Mouse (Mus musculus) embryonic facial prominence, embryonic 11.5 days (tissue): ENCODE measurements around the gene Cyp8b1. TPM values are rescaled to one million over a fixed set of nuclear protein-coding genes. Genes with fewer than 3 reads are reported as not detected.

Source experiments
- ATAC-seq: fragments of 200-750 bp; cut with Nextera tagmentation; replicated peaks from 2 replicates; pipeline ENCODE4 v1.8.0; 2017; ENCODE audit warnings: low read depth; ENCODE audit not compliant: insufficient number of reproducible peaks, low FRiP score, low TSS enrichment
- DNase-seq: peaks from one replicate; pipeline ENCODE4 v3.0.0-alpha.2; 2015; ENCODE audit warnings: low spot score
- H3K27ac ChIP-seq: fragments of 300-500 bp; sonication (generic); replicated peaks from 2 replicates; pipeline ENCODE4 v1.5.1; 2014; ENCODE audit warnings: mild to moderate bottlenecking, low read depth, low read length, control low read depth
- H3K27me3 ChIP-seq: fragments of 300-500 bp; sonication (generic); 2 replicates; pipeline ENCODE4 v1.6.1; 2014; ENCODE audit warnings: mild to moderate bottlenecking, low read length, moderate library complexity, mixed read lengths; ENCODE audit not compliant: control insufficient read depth, insufficient read depth
- H3K36me3 ChIP-seq: fragments of 300-500 bp; sonication (generic); replicated peaks from 2 replicates; pipeline ENCODE4 v1.6.1; 2014; ENCODE audit warnings: low read depth, mild to moderate bottlenecking, low read length, moderate library complexity, mixed read lengths; ENCODE audit not compliant: control insufficient read depth, insufficient read depth
- H3K4me1 ChIP-seq: fragments of 300-500 bp; sonication (generic); 2 replicates; pipeline ENCODE4 v1.6.1; 2014; ENCODE audit warnings: low read length, mixed read lengths; ENCODE audit not compliant: control insufficient read depth, insufficient read depth
- H3K4me2 ChIP-seq: fragments of 300-500 bp; sonication (generic); 2 replicates; pipeline ENCODE4 v1.6.1; 2014; ENCODE audit warnings: low read depth, mild to moderate bottlenecking, control low read depth, low read length, moderate library complexity
- H3K4me3 ChIP-seq: fragments of 300-500 bp; sonication (generic); 2 replicates; pipeline ENCODE4 v1.5.1; 2014; ENCODE audit warnings: low read depth, low read length, control low read depth
- H3K9ac ChIP-seq: fragments of 300-500 bp; sonication (generic); replicated peaks from 2 replicates; pipeline ENCODE4 v1.6.1; 2014; ENCODE audit warnings: mild to moderate bottlenecking, control low read depth, low read length
- H3K9me3 ChIP-seq: fragments of 300-500 bp; sonication (generic); replicated peaks from 2 replicates; pipeline ENCODE4 v1.6.1; 2016; ENCODE audit warnings: mild to moderate bottlenecking, low read length, inconsistent platforms, mixed read lengths; ENCODE audit not compliant: control insufficient read depth
- WGBS: fragments of 180-500 bp; shearing (Covaris S2); extraction: QIAGEN DNeasy Blood & Tissue Kit; methylation state at CpG from one replicate; pipeline ENCODE4 v1.1.7; 2014; 5-methylcytosine and 5-hydroxymethylcytosine counted together
- polyA plus RNA-seq: library from polyadenylated mRNA; unstranded; fragments of >200 nt; fragmentation: Nextera tagmentation; extraction: Ambion mirVana; gene quantifications from 2 replicates; pipeline ENCODE4 v1.2.1, GENCODE M21; 2014

Gene Cyp8b1
- polyA plus RNA-seq, 1 experiment from 2014 or later: not detected

- Histone ChIP-seq H3K9ac (no peak overlapping the region), H3K27me3 (no peaks in the 10 kb centered on the region; the same call in 1 of the 2 replicates), H3K27ac (no peak overlapping the region), H3K4me3 (no peak overlapping the region), H3K36me3 (no peaks in the 10 kb centered on the region), H3K4me2 (no peak overlapping the region), H3K9me3 (no peaks in the 10 kb centered on the region), H3K4me1 (no peaks in the 10 kb centered on the region)
- ATAC-seq: no peak
- WGBS: 22% methylated on average over 14 of the region's 14 CpGs
- DNase-seq: peak; percentile 77
Measured at GRCm38 (mm10) chr9:121880840-121881239, 35.3 kb downstream of the Cyp8b1 start.

- no peak overlapping the region for H3K4me2 ChIP-seq
- no peak overlapping the region for H3K4me3 ChIP-seq
- 26% methylated on average over 3 of the region's 3 CpGs for WGBS
- H3K9ac ChIP-seq: no peak overlapping the region
- H3K4me1 ChIP-seq: no peaks in the 10 kb centered on the region
- no peaks in the 10 kb centered on the region for H3K36me3 ChIP-seq
- ATAC-seq: no peak
- no peak overlapping the region for H3K27ac ChIP-seq
- no peaks in the 10 kb centered on the region for H3K9me3 ChIP-seq
- peak; percentile 70 for DNase-seq
- H3K27me3 ChIP-seq: no peaks in the 10 kb centered on the region; the same call in 1 of the 2 replicates
Measured at GRCm38 (mm10) chr9:121877052-121877740, 38.9 kb downstream of the Cyp8b1 start.

- Histone ChIP-seq H3K4me2 (no peak overlapping the region), H3K9ac (no peak overlapping the region), H3K27ac (no peak overlapping the region), H3K4me3 (no peak overlapping the region), H3K36me3 (no peaks in the 10 kb centered on the region), H3K9me3 (no peaks in the 10 kb centered on the region), H3K27me3 (no peaks in the 10 kb centered on the region), H3K4me1 (no peaks in the 10 kb centered on the region)
- no peak for DNase-seq
- ATAC-seq: no peak
Measured at GRCm38 (mm10) chr9:121873578-121873977, 42.5 kb downstream of the Cyp8b1 start.

GRCm38 (mm10) chr9:121872062-121872683 lies 43.9 kb downstream of the Cyp8b1 start:
- ATAC-seq: no peak
- H3K9ac ChIP-seq: no peak overlapping the region
- DNase-seq: no peak
- H3K4me1 ChIP-seq: no peaks in the 10 kb centered on the region
- 79% methylated on average over 2 of the region's 2 CpGs for WGBS
- no peaks in the 10 kb centered on the region for H3K27me3 ChIP-seq
- no peak overlapping the region for H3K27ac ChIP-seq
- H3K4me3 ChIP-seq: no peak overlapping the region
- H3K9me3 ChIP-seq: no peaks in the 10 kb centered on the region
- no peak overlapping the region for H3K4me2 ChIP-seq
- H3K36me3 ChIP-seq: no peaks in the 10 kb centered on the region

- H3K4me3 ChIP-seq: no peak overlapping the region
- H3K27ac ChIP-seq: no peak overlapping the region
- H3K9ac ChIP-seq: no peak overlapping the region
- ATAC-seq: no peak
- WGBS: 49% methylated on average over 4 of the region's 4 CpGs
- H3K27me3 ChIP-seq: no peaks in the 10 kb centered on the region
- DNase-seq: no peak
- no peaks in the 10 kb centered on the region for H3K36me3 ChIP-seq
- H3K9me3 ChIP-seq: no peaks in the 10 kb centered on the region
- H3K4me2 ChIP-seq: no peak overlapping the region
- H3K4me1 ChIP-seq: no peaks in the 10 kb centered on the region
Measured at GRCm38 (mm10) chr9:121869973-121870515, 46.1 kb downstream of the Cyp8b1 start.

GRCm38 (mm10) chr9:121869432-121869831 lies 46.7 kb downstream of the Cyp8b1 start:
- WGBS: 88% methylated on average over 5 of the region's 5 CpGs
- H3K4me1 ChIP-seq: no peaks in the 10 kb centered on the region
- H3K27ac ChIP-seq: no peak overlapping the region
- DNase-seq (no peak), ATAC-seq (no peak)
- H3K27me3 ChIP-seq: no peaks in the 10 kb centered on the region
- no peak overlapping the region for H3K4me3 ChIP-seq
- H3K9ac ChIP-seq: no peak overlapping the region
- no peak overlapping the region for H3K4me2 ChIP-seq
- H3K36me3 ChIP-seq: no peaks in the 10 kb centered on the region
- no peaks in the 10 kb centered on the region for H3K9me3 ChIP-seq

GRCm38 (mm10) chr9:121868236-121868635 lies 47.9 kb downstream of the Cyp8b1 start:
- DNase-seq (no peak), ATAC-seq (no peak)
- H3K27me3 ChIP-seq: no peaks in the 10 kb centered on the region
- H3K4me3 ChIP-seq: no peak overlapping the region
- no peaks in the 10 kb centered on the region for H3K36me3 ChIP-seq
- no peaks in the 10 kb centered on the region for H3K4me1 ChIP-seq
- H3K27ac ChIP-seq: no peak overlapping the region
- H3K9me3 ChIP-seq: no peaks in the 10 kb centered on the region
- H3K9ac ChIP-seq: no peak overlapping the region
- no peak overlapping the region for H3K4me2 ChIP-seq
- WGBS: 91% methylated on average over 6 of the region's 6 CpGs

GRCm38 (mm10) chr9:121867632-121868031 lies 48.5 kb downstream of the Cyp8b1 start:
- Histone ChIP-seq H3K27me3 (no peaks in the 10 kb centered on the region), H3K27ac (no peak overlapping the region), H3K36me3 (no peaks in the 10 kb centered on the region), H3K4me2 (no peak overlapping the region), H3K9me3 (no peaks in the 10 kb centered on the region), H3K4me3 (no peak overlapping the region), H3K4me1 (no peaks in the 10 kb centered on the region), H3K9ac (no peak overlapping the region)
- 94% methylated on average over 6 of the region's 6 CpGs for WGBS
- DNase-seq: no peak
- no peak for ATAC-seq
